ENCODE assay signal across 18 mouse cellular contexts in genomic region chr13:56088602-56089001, GRCm38 (mm10). TPM values are rescaled to one million over a fixed set of nuclear protein-coding genes. Genes with fewer than 3 reads are reported as not detected.
DNase-seq lines count a peak whose midpoint lies in the region; ATAC-seq and TF ChIP-seq lines count a peak whose summit lies in the region.
"Had no signal": no experiment of that assay in that cellular context is flagged by ENCODE, and none has a peak within 500 bp of the region (broad histone marks: within the 10 kb centered on the region; RNA-seq: fewer than 3 reads in every experiment).

No protein-coding gene starts in this region.

- H3K9ac ChIP-seq in heart, embryonic 12.5 days, result no peak overlapping the region
- no peak overlapping the region for H3K9ac ChIP-seq in hindbrain, embryonic 13.5 days
- no peak overlapping the region for H3K9ac ChIP-seq in hindbrain, embryonic 11.5 days (ENCODE audit: low read depth, low read length)
- no peak overlapping the region for H3K9ac ChIP-seq in neural tube, embryonic 13.5 days
- H3K9ac ChIP-seq in stomach, postnatal 0 days (ENCODE audit: low read length), result no peak overlapping the region
- H3K9ac ChIP-seq: forebrain, embryonic 15.5 days; limb, embryonic 13.5 days; liver, embryonic 13.5 days; lung, embryonic 14.5 days had no signal

- peak overlapping the region; percentile 92 for H3K27ac ChIP-seq in heart, embryonic 12.5 days (ENCODE audit: poor library complexity, severe bottlenecking)
- H3K27ac ChIP-seq in hindbrain, embryonic 13.5 days, result peak overlapping the region; percentile 36; the same call in 1 of the 2 replicates
- no peak overlapping the region for H3K27ac ChIP-seq in hindbrain, embryonic 11.5 days (ENCODE audit: low read depth, low read length)
- H3K27ac ChIP-seq in neural tube, embryonic 13.5 days (replicated peaks), result 0 out of 2 replicates have a peak overlapping the region, but pooled peaks have one; percentile 18
- H3K27ac ChIP-seq in stomach, postnatal 0 days (replicated peaks), result no peak overlapping the region
- H3K27ac ChIP-seq: forebrain, embryonic 15.5 days; limb, embryonic 13.5 days; liver, embryonic 13.5 days had no signal

- TF ChIP-seq EP300 in stomach, postnatal 0 days (optimal IDR thresholded peaks at IDR 0.05), result no peak

- no peaks in the 10 kb centered on the region for H3K27me3 ChIP-seq in heart, embryonic 12.5 days (replicated peaks)
- no peaks in the 10 kb centered on the region for H3K27me3 ChIP-seq in hindbrain, embryonic 13.5 days
- H3K27me3 ChIP-seq in hindbrain, embryonic 11.5 days (ENCODE audit: control insufficient read depth, insufficient read depth, low read length), result no peaks in the 10 kb centered on the region
- no peaks in the 10 kb centered on the region for H3K27me3 ChIP-seq in neural tube, embryonic 13.5 days
- H3K27me3 ChIP-seq in stomach, postnatal 0 days (ENCODE audit: control insufficient read depth, insufficient read depth, low read length), result no peaks in the 10 kb centered on the region
- H3K27me3 ChIP-seq: forebrain, embryonic 15.5 days; limb, embryonic 13.5 days; liver, embryonic 13.5 days had no signal

- no peak for DNase-seq in heart, adult 9 months (ENCODE audit: low spot score in 2 of 2)
- DNase-seq in hindbrain, embryonic 11.5 days (ENCODE audit: low spot score), result no peak
- DNase-seq in neural tube, embryonic 10.5 days (ENCODE audit: extremely low spot score, low spot score), result no peak
- DNase-seq in stomach, postnatal 0 days (ENCODE audit: low spot score), result no peak
- DNase-seq: cerebellum, adult 8-10 months; kidney, adult 8-10 months; liver, embryonic 13.5 days; lung, embryonic 14.5 days; lung, postnatal 36 days; right cerebral cortex, postnatal 4 days had no signal

- H3K4me3 ChIP-seq in heart, embryonic 12.5 days, result no peak overlapping the region
- no peak overlapping the region for H3K4me3 ChIP-seq in hindbrain, embryonic 13.5 days
- H3K4me3 ChIP-seq in hindbrain, embryonic 11.5 days (ENCODE audit: low read depth, low read length), result no peak overlapping the region
- H3K4me3 ChIP-seq in neural tube, embryonic 13.5 days, result no peak overlapping the region
- no peak overlapping the region for H3K4me3 ChIP-seq in stomach, postnatal 0 days (ENCODE audit: low read depth, low read length)
- H3K4me3 ChIP-seq: erythroblast, embryonic 14.5 days; forebrain, embryonic 15.5 days; gastrocnemius, adult 2 months; limb, embryonic 13.5 days; liver, embryonic 13.5 days had no signal

- peaks cover 52% of the 10 kb centered on the region for H3K4me1 ChIP-seq in heart, embryonic 12.5 days (replicated peaks)
- H3K4me1 ChIP-seq in hindbrain, embryonic 13.5 days (replicated peaks), result peaks cover 39% of the 10 kb centered on the region
- no peaks in the 10 kb centered on the region for H3K4me1 ChIP-seq in hindbrain, embryonic 11.5 days (replicated peaks; ENCODE audit: control insufficient read depth, insufficient read depth, low read length)
- peaks cover 39% of the 10 kb centered on the region for H3K4me1 ChIP-seq in neural tube, embryonic 13.5 days (replicated peaks)
- H3K4me1 ChIP-seq in stomach, postnatal 0 days (replicated peaks; ENCODE audit: control insufficient read depth, insufficient read depth), result no peaks in the 10 kb centered on the region
- H3K4me1 ChIP-seq: liver, embryonic 13.5 days had no signal

- WGBS in heart, embryonic 12.5 days, result 76% methylated on average over 13 of the region's 13 CpGs
- WGBS in hindbrain, embryonic 13.5 days, result 64% methylated on average over 13 of the region's 13 CpGs
- 84% methylated on average over 13 of the region's 13 CpGs for WGBS in hindbrain, embryonic 11.5 days
- WGBS in neural tube, embryonic 13.5 days, result 77% methylated on average over 13 of the region's 13 CpGs
- WGBS in stomach, postnatal 0 days, result 77% methylated on average over 13 of the region's 13 CpGs

- no peak for TF ChIP-seq CTCF in stomach, postnatal 0 days (IDR thresholded peaks at IDR 0.05; ENCODE audit: low read depth)

- peaks cover 74% of the 10 kb centered on the region for H3K36me3 ChIP-seq in heart, embryonic 12.5 days
- peaks cover 76% of the 10 kb centered on the region for H3K36me3 ChIP-seq in hindbrain, embryonic 13.5 days
- H3K36me3 ChIP-seq in hindbrain, embryonic 11.5 days (ENCODE audit: control insufficient read depth, insufficient read depth, low read length), result peaks cover 16% of the 10 kb centered on the region; the same call in 1 of the 2 replicates
- peaks cover 62% of the 10 kb centered on the region for H3K36me3 ChIP-seq in neural tube, embryonic 13.5 days
- H3K36me3 ChIP-seq in stomach, postnatal 0 days (ENCODE audit: control insufficient read depth, insufficient read depth, low read length), result peaks cover 27% of the 10 kb centered on the region

- H3K9me3 ChIP-seq in heart, embryonic 12.5 days (replicated peaks), result no peaks in the 10 kb centered on the region
- no peaks in the 10 kb centered on the region for H3K9me3 ChIP-seq in hindbrain, embryonic 13.5 days
- no peaks in the 10 kb centered on the region for H3K9me3 ChIP-seq in hindbrain, embryonic 11.5 days (ENCODE audit: control insufficient read depth, low read length)
- H3K9me3 ChIP-seq in neural tube, embryonic 13.5 days, result no peaks in the 10 kb centered on the region
- H3K9me3 ChIP-seq in stomach, postnatal 0 days (ENCODE audit: control insufficient read depth, low read length), result no peaks in the 10 kb centered on the region
- H3K9me3 ChIP-seq: forebrain, embryonic 15.5 days; limb, embryonic 13.5 days; liver, embryonic 13.5 days had no signal

- no peak for ATAC-seq in heart, embryonic 12.5 days (ENCODE audit: insufficient number of reproducible peaks, low FRiP score)
- ATAC-seq in hindbrain, embryonic 13.5 days (ENCODE audit: low FRiP score), result no peak
- ATAC-seq in hindbrain, embryonic 11.5 days (ENCODE audit: low FRiP score), result no peak
- ATAC-seq in neural tube, embryonic 13.5 days (ENCODE audit: low read depth), result no peak
- no peak for ATAC-seq in stomach, postnatal 0 days (ENCODE audit: low FRiP score, low TSS enrichment)
- ATAC-seq: forebrain, embryonic 15.5 days; inflammation-experienced regulatory T-cells, adult 6 months had no signal

- no peak overlapping the region for H3K4me2 ChIP-seq in heart, embryonic 12.5 days
- H3K4me2 ChIP-seq in hindbrain, embryonic 13.5 days, result no peak overlapping the region
- no peak overlapping the region for H3K4me2 ChIP-seq in hindbrain, embryonic 11.5 days (replicated peaks; ENCODE audit: low read depth, low read length)
- H3K4me2 ChIP-seq in neural tube, embryonic 13.5 days, result no peak overlapping the region
- no peak overlapping the region for H3K4me2 ChIP-seq in stomach, postnatal 0 days (replicated peaks; ENCODE audit: low read depth)
- H3K4me2 ChIP-seq: forebrain, embryonic 15.5 days; limb, embryonic 13.5 days; liver, embryonic 13.5 days; lung, embryonic 14.5 days had no signal

RNA-seq across cellular contexts. Expression of gene H2afy, which starts 47.6 kb away (rescaled TPM):
- polyA plus RNA-seq in heart, embryonic 12.5 days (2016; fragmentation: Nextera tagmentation; extraction: Ambion mirVana), result 141 and 152 TPM in 2 replicates
- polyA plus RNA-seq in hindbrain, embryonic 13.5 days (2015; fragmentation: Nextera tagmentation; extraction: Ambion mirVana), result 369 and 380 TPM in 2 replicates
- 578 and 619 TPM in 2 replicates for polyA plus RNA-seq in hindbrain, embryonic 11.5 days (2014; fragmentation: Nextera tagmentation; extraction: Ambion mirVana)
- 367 and 382 TPM in 2 replicates for polyA plus RNA-seq in neural tube, embryonic 13.5 days (2015; fragmentation: Nextera tagmentation; extraction: Ambion mirVana)
- polyA plus RNA-seq in stomach, postnatal 0 days (2015; fragmentation: Nextera tagmentation; extraction: Ambion mirVana), result 150 and 157 TPM in 2 replicates

Comparison
In these comparisons a context has a peak if more than half of its experiments do, and no peak if none do; other contexts are left out.
1. H3K27ac ChIP-seq: peak in heart, embryonic 12.5 days (single experiment), hindbrain, embryonic 13.5 days (single experiment) and neural tube, embryonic 13.5 days (single experiment); none in hindbrain, embryonic 11.5 days (single experiment) and stomach, postnatal 0 days (single experiment).